Mouse (Mus musculus) frontal cortex, postnatal 14 days (tissue): ENCODE data around the gene Usp46.
"Not testable (repeated sequence)": the region's sequence is repeated elsewhere in the genome, so short reads cannot be mapped to it uniquely, and the experiment has no call there.

Source experiments
- DNase-seq, 2 experiments: peaks; one replicate each; pipeline ENCODE4 v3.0.0; 2022; ENCODE audit warnings: low spot score in 2 of 2

Usp46 gene

GRCm38 (mm10) chr5:74028691-74029479 lies 39.3 kb downstream of the Usp46 start:
- DNase-seq: no peak

DNA sequence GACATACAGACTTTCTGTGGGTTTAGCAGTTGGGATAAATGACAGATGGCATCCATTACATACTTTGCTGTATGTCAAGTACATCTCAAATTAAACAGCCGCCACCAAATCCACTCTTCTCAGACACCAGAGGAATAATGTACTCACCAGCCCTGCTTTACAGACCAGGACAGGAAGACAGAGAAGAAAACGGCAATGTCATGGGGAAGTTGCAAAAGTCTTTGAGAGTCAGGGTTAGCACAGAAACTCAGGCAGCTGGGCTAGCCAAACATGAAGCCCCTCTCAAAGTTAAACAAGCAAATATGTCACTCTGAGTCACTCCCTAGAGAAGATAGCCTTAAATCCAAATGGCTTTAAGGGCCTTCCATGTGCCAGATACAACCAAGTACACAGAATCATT lies 40.0 kb downstream of the Usp46 start:
- no peak for DNase-seq

DNA sequence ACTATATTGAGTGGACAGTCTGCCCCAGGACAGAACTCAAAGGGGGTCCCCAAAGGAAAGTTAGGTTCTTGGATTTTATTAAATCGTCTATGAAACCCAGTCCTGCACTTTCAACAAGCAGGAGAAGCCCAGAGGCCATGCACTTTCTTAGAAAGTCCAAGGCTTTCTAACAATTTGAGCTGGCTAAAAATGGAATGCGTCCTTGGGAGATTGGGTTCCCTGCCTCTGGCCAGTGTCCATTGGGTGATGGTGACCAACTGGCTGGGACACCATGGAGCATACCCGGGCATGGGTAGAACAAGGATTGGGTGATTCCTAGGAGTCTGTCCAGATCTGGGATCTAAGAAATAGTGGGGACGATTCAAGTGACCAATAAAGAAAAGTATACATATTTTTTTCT lies 47.7 kb downstream of the Usp46 start:
- DNase-seq: no peak

DNA sequence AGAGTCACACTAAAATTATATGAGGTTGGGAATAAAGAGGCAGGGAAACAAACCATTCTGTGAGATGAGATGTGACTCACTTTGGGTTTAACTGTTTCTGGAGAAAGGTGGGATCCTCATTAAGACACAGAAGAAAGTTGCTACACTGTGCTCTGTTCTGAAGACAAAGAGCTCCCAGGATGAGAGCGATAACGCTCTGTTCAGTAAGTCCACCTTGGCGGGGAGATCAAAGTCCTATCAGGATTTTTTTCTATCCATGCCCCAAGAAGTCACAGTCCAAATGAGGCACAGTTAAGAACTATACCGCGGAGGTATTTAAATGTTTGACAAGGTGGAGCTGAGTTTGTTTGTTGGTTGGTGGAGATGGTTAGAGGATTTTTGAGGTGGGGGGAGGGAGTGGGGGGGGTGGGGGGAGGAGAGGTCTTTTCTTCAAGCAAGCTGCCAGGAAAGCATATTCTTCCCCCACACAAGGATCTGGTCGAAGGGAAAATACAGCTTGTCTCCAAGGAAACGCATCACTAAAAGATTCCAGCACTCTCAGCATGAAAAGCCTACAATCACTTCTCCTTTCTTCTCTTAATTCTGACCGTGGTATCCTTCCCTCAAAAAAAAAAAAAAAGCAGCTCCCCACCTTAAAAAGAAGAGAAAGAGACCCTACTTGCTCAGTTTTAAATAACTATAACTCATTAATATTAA lies 49.2 kb downstream of the Usp46 start:
- no peak for DNase-seq

DNA sequence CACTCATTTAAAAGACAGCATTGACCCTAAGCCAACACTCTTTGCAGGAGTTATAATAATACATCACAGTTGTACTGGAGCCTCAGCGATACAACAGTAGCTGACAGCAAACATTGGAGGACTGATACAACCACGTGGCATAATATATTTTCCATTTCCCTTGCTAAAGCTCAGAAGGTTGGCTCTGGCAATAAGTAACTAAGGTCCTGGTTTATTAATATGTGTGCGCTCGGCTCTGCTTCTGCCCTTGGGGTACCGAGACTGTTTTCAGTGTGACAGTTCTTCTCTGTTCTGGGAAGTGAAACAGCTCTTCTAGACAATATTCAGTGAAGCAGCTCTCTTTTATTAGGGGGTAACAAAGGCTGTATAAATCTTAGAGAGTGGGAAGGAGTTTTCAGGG lies 50.7 kb downstream of the Usp46 start:
- no peak for DNase-seq

- no peak for DNase-seq
Observed at GRCm38 (mm10) chr5:74011629-74012028, 56.6 kb downstream of the Usp46 start.

- no peak for DNase-seq
Observed at GRCm38 (mm10) chr5:74007492-74008070, 60.6 kb downstream of the Usp46 start.

DNA sequence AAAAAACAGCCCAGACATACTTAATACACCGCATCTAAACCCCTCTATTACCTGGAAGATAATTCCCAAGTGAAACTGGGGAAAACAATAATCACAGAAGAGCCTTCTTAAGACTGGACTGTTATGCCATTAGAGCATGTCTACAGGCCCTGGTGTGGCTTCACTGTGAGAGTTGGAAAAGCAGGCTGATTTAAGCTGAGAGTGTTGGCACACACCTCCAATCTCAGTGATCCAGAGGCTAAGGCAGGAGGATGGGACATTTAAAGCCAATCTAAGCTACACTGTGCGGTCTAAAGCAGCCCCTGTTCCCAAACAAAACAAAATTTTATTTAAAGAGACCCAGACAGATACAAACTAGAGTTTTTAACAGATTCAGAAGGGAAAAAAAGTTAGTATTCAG lies 62.3 kb downstream of the Usp46 start:
- DNase-seq: no peak

GRCm38 (mm10) chr5:74001743-74002142 lies 66.5 kb downstream of the Usp46 start:
- DNase-seq: no peak

DNA sequence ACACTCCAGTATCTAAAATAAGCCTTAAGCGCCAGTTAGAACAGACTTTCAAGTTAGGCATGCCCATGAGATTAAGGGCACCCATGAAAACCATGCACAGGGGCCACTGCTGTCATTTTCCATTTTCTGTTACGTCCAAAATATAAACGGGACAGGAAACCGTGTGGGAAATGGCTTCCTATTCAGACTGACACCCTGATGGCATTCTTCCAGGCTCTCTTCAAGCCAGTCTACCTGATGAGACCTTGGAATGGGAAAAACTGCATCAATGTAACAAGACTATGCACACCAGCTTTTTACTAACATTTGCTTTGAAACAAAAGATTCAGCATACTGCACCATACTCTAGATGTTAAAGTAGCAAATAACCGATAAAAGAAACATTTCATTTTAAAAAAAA lies 69.3 kb downstream of the Usp46 start:
- no peak for DNase-seq

DNA sequence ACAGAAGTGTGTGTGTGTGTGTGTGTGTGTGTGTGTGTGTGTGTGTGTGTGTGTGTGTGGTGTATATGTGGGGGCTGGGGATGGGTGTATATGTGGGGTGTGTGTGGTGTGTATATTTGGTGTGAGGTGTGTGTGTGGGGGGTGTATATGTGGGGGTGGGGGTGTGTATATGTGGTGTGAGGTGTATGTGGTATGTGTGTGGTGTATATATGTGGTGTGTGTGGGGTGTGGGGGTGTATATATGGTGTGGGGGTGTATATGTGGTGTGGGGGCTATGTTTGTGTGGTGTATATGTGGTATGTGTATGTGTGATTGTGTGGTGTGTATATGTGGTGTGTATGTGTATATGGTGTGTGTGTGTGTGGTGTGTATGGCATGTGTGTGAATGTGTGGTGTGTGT lies 73.4 kb downstream of the Usp46 start:
- no peak for DNase-seq

DNA sequence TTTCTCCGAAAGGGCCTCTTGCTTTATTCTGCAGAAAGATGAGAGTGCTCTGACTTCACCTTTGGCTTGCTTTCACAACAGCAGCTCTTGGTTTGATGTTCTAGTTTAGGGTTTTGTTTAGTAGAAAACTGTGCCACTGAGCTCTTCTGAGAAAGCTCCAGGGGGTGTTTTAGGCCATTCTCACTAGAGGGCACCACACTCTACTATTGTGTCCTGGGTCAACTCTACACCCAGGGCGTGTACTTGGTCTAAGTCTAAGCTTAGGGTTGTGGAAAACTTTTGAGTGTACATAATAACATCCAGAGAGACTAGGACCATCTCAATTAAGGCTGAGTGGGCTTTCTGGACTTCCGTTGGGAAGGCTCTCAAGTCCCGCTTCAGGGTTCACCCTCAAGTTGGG lies 74.7 kb downstream of the Usp46 start:
- no peak for DNase-seq

DNA sequence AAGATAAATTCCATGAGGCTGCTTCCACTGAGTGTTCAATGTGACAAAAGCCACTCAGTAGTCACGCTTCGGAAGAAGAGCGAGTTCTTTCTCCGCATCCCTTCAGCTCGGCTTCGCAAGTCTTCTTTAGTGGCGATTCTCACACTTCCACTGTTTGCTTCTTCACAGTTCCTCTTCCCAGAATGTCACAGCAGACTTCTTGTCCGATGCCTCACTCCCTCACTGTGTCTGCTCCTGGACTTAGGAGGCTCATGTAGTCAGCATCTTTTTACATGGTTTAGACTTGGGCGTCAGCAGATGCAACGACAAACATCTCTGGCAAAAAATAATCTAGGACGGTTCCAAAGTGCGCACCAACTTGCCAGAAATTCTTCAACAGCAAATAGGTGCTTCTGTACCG lies 75.9 kb downstream of the Usp46 start:
- DNase-seq: no peak

DNA sequence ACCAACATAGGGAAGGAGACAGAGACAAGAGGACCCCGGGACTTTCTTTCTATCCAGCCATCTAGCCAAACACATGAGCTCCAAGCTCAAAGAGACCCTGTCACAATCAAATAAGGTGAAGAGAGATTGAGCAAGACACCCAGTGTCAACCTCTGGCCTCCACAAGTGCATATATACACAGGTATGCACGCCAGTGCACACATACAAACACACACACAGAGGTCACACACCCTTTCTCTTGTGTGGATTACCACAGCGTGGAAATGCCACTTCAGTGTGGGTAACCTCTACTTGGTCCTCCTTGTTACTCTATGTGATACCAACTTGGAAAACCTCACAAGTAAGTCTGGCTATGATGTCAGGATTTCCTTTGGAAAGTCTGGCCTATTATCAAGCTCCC lies 78.7 kb downstream of the Usp46 start:
- DNase-seq: no peak

- no peak for DNase-seq
Observed at GRCm38 (mm10) chr5:73987777-73988560, 80.3 kb downstream of the Usp46 start.

DNA sequence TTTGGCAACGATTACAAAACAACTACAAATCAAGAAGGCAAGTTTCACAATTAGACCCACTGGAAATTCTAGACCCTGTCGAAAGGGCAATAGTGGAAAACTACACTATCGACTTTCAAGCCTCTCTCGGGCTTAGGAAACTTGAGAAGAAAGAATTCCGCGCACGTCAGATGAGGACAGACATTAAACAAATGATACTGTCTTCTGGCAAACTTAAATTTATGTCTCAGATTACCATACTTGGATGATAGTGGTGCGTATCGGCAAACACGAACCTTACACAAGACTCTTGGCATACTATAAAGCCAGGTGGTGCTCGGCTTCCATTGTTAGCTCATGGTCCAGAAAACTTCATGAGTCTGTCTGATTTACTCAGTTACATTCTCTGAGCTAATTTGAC lies 90.8 kb downstream of the Usp46 start:
- no peak for DNase-seq

GRCm38 (mm10) chr5:73971701-73972100 lies 96.5 kb downstream of the Usp46 start:
- no peak for DNase-seq

GRCm38 (mm10) chr5:73970024-73970628 lies 98.1 kb downstream of the Usp46 start:
- DNase-seq: peak in 1 of 2 experiments; percentile 30

DNA sequence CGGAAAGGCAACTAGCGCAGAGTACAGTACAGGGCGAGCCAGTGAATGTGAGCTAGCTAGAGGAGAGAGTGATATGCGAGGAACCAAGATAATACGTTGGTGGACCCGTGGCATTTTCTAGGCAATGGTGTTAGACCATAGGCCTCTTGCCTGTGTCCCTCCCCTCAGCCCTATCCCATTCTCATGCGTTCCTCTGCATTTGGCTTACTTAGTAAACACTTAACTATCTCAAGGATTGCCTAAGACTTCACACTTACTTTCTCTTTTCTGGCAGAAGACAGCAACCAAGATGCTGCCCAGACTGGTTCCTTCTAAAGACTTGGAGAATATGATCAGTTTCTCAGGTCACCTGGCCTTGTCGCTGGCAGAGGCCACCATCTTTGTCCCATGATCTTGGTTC lies 98.9 kb downstream of the Usp46 start:
- no peak for DNase-seq

GRCm38 (mm10) chr5:73959779-73960178 lies 108.5 kb downstream of the Usp46 start:
- DNase-seq: no peak

DNA sequence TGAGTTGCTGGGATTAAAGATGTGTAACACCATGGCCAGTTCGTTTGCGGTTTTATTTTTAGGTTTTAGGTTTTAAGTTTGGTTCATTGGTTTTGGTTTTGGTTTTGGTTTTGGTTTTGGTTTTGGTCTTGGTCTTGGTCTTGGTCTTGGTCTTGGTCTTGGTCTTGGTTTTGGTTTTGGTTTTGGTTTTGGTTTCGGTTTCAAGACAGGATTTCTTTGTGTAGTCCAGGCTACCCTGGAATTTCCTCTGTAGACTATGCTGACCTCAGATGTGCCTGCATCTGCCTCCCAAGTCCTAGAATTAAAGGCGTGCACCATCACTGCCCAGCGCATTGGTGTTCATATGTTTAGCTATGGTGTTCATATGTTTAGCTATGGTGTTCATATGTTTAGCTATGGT lies 109.6 kb downstream of the Usp46 start:
- not testable (repeated sequence) for DNase-seq

- DNase-seq: no peak
Observed at GRCm38 (mm10) chr5:73958096-73958495, 110.1 kb downstream of the Usp46 start.
